Mouse (Mus musculus) bone marrow macrophage, adult 2 months (primary cell): ENCODE results near the gene Entpd6.

ENCODE experiments used
- CTCF ChIP-seq: IDR thresholded peaks from 2 replicates; pipeline ENCODE4 v1.5.1; 2012; ENCODE audit warnings: low read depth, mild to moderate bottlenecking, low read length, moderate library complexity
- POLR2A ChIP-seq: IDR thresholded peaks from 2 replicates; pipeline ENCODE4 v1.6.1; 2012; ENCODE audit warnings: mild to moderate bottlenecking, low read depth, low read length, borderline replicate concordance

DNA sequence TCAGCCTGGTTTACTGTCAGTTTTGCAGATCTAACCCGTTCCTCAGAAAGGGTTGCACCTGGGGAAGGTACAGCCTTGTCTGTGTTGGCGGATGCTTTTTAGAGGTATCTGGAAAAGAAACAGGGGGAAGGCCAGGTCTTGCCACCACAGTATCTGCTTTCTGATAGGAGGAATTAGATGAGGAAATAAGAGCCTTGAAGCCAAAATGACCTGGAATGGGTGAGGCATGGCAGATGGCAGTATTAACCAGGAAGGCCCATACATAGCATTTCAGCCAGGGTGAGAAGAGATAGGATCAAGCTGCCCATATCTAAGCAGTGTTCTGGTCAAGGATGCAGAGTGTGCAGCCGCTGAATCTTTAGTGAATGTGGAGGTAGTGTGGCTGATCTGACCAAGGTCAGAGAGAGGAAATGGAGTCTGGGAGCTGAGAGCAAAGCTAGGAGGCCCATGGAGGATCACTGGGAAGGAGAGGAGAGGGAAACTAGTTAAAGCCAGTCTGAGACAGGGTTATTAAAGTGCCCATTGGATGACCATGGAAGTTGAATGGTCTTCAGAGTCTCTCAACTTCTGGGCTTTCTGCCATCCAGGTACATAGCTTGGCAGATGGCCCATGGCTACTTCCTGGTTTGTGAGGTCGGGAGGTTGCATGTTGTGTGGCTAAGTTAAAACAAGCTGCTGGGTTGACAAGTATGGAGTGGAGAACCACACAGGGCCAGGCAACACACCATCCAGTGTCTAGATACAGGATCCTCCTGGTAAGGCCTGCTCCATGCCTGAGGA lies 17.4 kb downstream of the Entpd6 start:
- no peak for TF ChIP-seq CTCF
- TF ChIP-seq POLR2A = no peak
